Mouse (Mus musculus) cerebellum, adult 2 months (tissue): ENCODE measurements around the gene Ppp1r9b. TPM values are rescaled to one million over a fixed set of nuclear protein-coding genes. Genes with fewer than 3 reads are reported as not detected.
A peak's percentile ranks its signal among the peaks of the same experiment; 100 is the strongest.

Experiments
- DNase-seq, 2 experiments: peaks; one replicate each; pipeline ENCODE4 v3.0.0; 2021
- H3K27ac ChIP-seq: fragments of 200-500 bp; 2 replicates; pipeline ENCODE4 v1.5.1; 2012; ENCODE audit warnings: low read length, control low read depth, inconsistent platforms; ENCODE audit not compliant: insufficient read depth
- H3K27me3 ChIP-seq: fragments of 200-500 bp; 2 replicates; pipeline ENCODE4 v1.6.1; 2012; ENCODE audit warnings: inconsistent platforms, mild to moderate bottlenecking, low read length, moderate library complexity; ENCODE audit not compliant: control insufficient read depth, insufficient read depth
- H3K4me1 ChIP-seq: fragments of 200-500 bp; 2 replicates; pipeline ENCODE4 v1.6.1; 2011; ENCODE audit warnings: low read length; ENCODE audit not compliant: control insufficient read depth, insufficient read depth
- H3K4me3 ChIP-seq: fragments of 200-500 bp; replicated peaks from 2 replicates; pipeline ENCODE3; 2011; ENCODE audit warnings: mild to moderate bottlenecking, low read depth, low read length, control low read depth; ENCODE audit not compliant: insufficient read depth
- CTCF ChIP-seq: fragments of 200-500 bp; IDR thresholded peaks from 2 replicates; pipeline ENCODE4 v1.5.1; 2011; ENCODE audit warnings: low read depth, mild to moderate bottlenecking, control low read depth, low read length, moderate library complexity, borderline replicate concordance; ENCODE audit not compliant: insufficient read depth
- POLR2A ChIP-seq: fragments of 200-500 bp; IDR thresholded peaks from 2 replicates; pipeline ENCODE4 v1.6.1; 2011; ENCODE audit warnings: low read length, control low read depth, borderline replicate concordance; ENCODE audit not compliant: insufficient read depth
- WGBS: fragments of 180-500 bp; shearing (Covaris S2); methylation state at CpG from one replicate; pipeline ENCODE4 v1.1.7; 2018; 5-methylcytosine and 5-hydroxymethylcytosine counted together
- polyA plus RNA-seq: library from polyadenylated mRNA; depleted of rRNA; stranded (reverse); fragments of >200 nt; gene quantifications from 2 replicates; pipeline ENCODE4 v1.2.3, GENCODE M21; 2012

Ppp1r9b gene
- polyA plus RNA-seq, 1 experiment = 153 TPM

GRCm38 (mm10) chr11:94989562-94990017 lies 1.2 kb upstream of the Ppp1r9b start:
- DNase-seq = peak; percentile 85 to 91
- TF ChIP-seq CTCF (no peak; the same call in 1 of the 2 replicates), POLR2A (peak; percentile 66)
- 0% methylated on average over 12 of the region's 12 CpGs for WGBS
- peak overlapping the region; percentile 98 for H3K27ac ChIP-seq
- 0 out of 2 replicates have a peak, but pooled peaks cover 5% of the 10 kb centered on the region for H3K4me1 ChIP-seq
- no peaks in the 10 kb centered on the region for H3K27me3 ChIP-seq
- peak overlapping the region; percentile 97 for H3K4me3 ChIP-seq

GRCm38 (mm10) chr11:94990102-94990748 lies 610 bp upstream of the Ppp1r9b start:
- H3K27me3 ChIP-seq = no peaks in the 10 kb centered on the region
- peak overlapping the region; percentile 84 for H3K27ac ChIP-seq
- H3K4me3 ChIP-seq = peak overlapping the region; percentile 97
- WGBS = 28% methylated on average over 6 of the region's 6 CpGs
- 0 out of 2 replicates have a peak, but pooled peaks cover 9% of the 10 kb centered on the region for H3K4me1 ChIP-seq
- TF ChIP-seq POLR2A (no peak), CTCF (no peak)
- DNase-seq = no peak

- peak in 1 of 2 experiments; percentile 74 for DNase-seq
- peak overlapping the region; percentile 97 for H3K27ac ChIP-seq
- under 1% methylated on average over 99 of the region's 99 CpGs for WGBS
- H3K4me3 ChIP-seq = peak overlapping the region; percentile 82
- TF ChIP-seq POLR2A (no peak), CTCF (no peak)
- H3K4me1 ChIP-seq = peaks cover 21% of the 10 kb centered on the region; the same call in 1 of the 2 replicates
- no peaks in the 10 kb centered on the region for H3K27me3 ChIP-seq
Observed at GRCm38 (mm10) chr11:94991641-94992479, 1.0 kb downstream of the Ppp1r9b start.

- Histone ChIP-seq H3K4me1 (peaks cover 25% of the 10 kb centered on the region), H3K4me3 (peak overlapping the region; percentile 82), H3K27me3 (no peaks in the 10 kb centered on the region), H3K27ac (peak overlapping the region; percentile 97)
- under 1% methylated on average over 20 of the region's 20 CpGs for WGBS
- no peak for DNase-seq
- TF ChIP-seq CTCF (no peak), POLR2A (no peak)
Observed at GRCm38 (mm10) chr11:94992480-94992753, 1.6 kb downstream of the Ppp1r9b start.

- WGBS = under 1% methylated on average over 22 of the region's 22 CpGs
- Histone ChIP-seq H3K4me3 (peak overlapping the region; percentile 82), H3K27ac (peak overlapping the region; percentile 97), H3K4me1 (peaks cover 30% of the 10 kb centered on the region), H3K27me3 (no peaks in the 10 kb centered on the region)
- TF ChIP-seq CTCF (no peak), POLR2A (no peak)
- peak in 1 of 2 experiments; percentile 62 for DNase-seq
Observed at GRCm38 (mm10) chr11:94992754-94993606, 2.1 kb downstream of the Ppp1r9b start.

GRCm38 (mm10) chr11:94994208-94994814 lies 3.5 kb downstream of the Ppp1r9b start:
- peaks cover 35% of the 10 kb centered on the region for H3K4me1 ChIP-seq
- WGBS = 1% methylated on average over 10 of the region's 10 CpGs

More at GRCm38 (mm10) chr11:94994208-94994814, 3.5 kb downstream of the Ppp1r9b start:
- peak overlapping the region; percentile 97 for H3K27ac ChIP-seq
- H3K27me3 ChIP-seq = no peaks in the 10 kb centered on the region
- no peak for TF ChIP-seq POLR2A
- TF ChIP-seq CTCF = no peak
- peak overlapping the region; percentile 82 for H3K4me3 ChIP-seq
- peak; percentile 62 to 73 for DNase-seq
